Mouse (Mus musculus) liver, embryonic 16.5 days (tissue): ENCODE results near the gene Clip4. TPM values are rescaled to one million over a fixed set of nuclear protein-coding genes. Genes with fewer than 3 reads are reported as not detected.

ENCODE experiments used
- ATAC-seq: fragments of 200-750 bp; cut with Nextera tagmentation; 2 replicates; pipeline ENCODE4 v1.8.0; 2017; ENCODE audit warnings: low read depth, mild to moderate bottlenecking, moderate number of reproducible peaks, moderate library complexity
- H3K27ac ChIP-seq: fragments of 300-500 bp; sonication (generic); 2 replicates; pipeline ENCODE4 v1.5.1; 2014; ENCODE audit warnings: mild to moderate bottlenecking, low read length
- H3K27me3 ChIP-seq: fragments of 300-500 bp; sonication (generic); 2 replicates; pipeline ENCODE4 v1.6.1; 2014; ENCODE audit warnings: low read depth, low read length, mixed read lengths; ENCODE audit not compliant: control insufficient read depth, insufficient read depth
- H3K36me3 ChIP-seq: fragments of 300-500 bp; sonication (generic); 2 replicates; pipeline ENCODE4 v1.6.1; 2014; ENCODE audit warnings: mild to moderate bottlenecking; ENCODE audit not compliant: control insufficient read depth, insufficient read depth
- H3K4me1 ChIP-seq: fragments of 300-500 bp; sonication (generic); 2 replicates; pipeline ENCODE4 v1.6.1; 2014; ENCODE audit warnings: low read depth, low read length, mixed read lengths; ENCODE audit not compliant: control insufficient read depth
- H3K4me2 ChIP-seq: fragments of 300-500 bp; sonication (generic); 2 replicates; pipeline ENCODE4 v1.6.1; 2014; ENCODE audit warnings: low read depth, low read length, mixed read lengths
- H3K4me3 ChIP-seq: fragments of 300-500 bp; sonication (generic); 2 replicates; pipeline ENCODE4 v1.5.1; 2014; ENCODE audit warnings: low read depth, mild to moderate bottlenecking, low read length
- H3K9ac ChIP-seq: fragments of 300-500 bp; sonication (generic); 2 replicates; pipeline ENCODE4 v1.6.1; 2014; ENCODE audit warnings: low read depth, low read length
- H3K9me3 ChIP-seq: fragments of 300-500 bp; sonication (generic); replicated peaks from 2 replicates; pipeline ENCODE4 v1.6.1; 2016; ENCODE audit warnings: low read length; ENCODE audit not compliant: control insufficient read depth
- WGBS: fragments of 180-500 bp; shearing (Covaris S2); extraction: QIAGEN DNeasy Blood & Tissue Kit; methylation state at CpG from one replicate; pipeline ENCODE4 v1.1.7; 2014; ENCODE audit not compliant: insufficient replicate concordance; 5-methylcytosine and 5-hydroxymethylcytosine counted together
- polyA plus RNA-seq: library from polyadenylated mRNA; unstranded; fragments of >200 nt; fragmentation: Nextera tagmentation; extraction: Ambion mirVana; gene quantifications from 2 replicates; pipeline ENCODE4 v1.2.1, GENCODE M21; 2015

Gene Clip4
- polyA plus RNA-seq, 1 experiment from 2014 or later: 0.19 TPM

- no peaks in the 10 kb centered on the region for H3K27me3 ChIP-seq
- H3K9ac ChIP-seq: no peak overlapping the region
- H3K4me2 ChIP-seq: no peak overlapping the region
- WGBS: 59% methylated on average over 4 of the region's 4 CpGs
- no peak overlapping the region for H3K4me3 ChIP-seq
- H3K27ac ChIP-seq: no peak overlapping the region
- no peak for ATAC-seq
- H3K4me1 ChIP-seq: no peaks in the 10 kb centered on the region
- no peaks in the 10 kb centered on the region for H3K9me3 ChIP-seq
- no peaks in the 10 kb centered on the region for H3K36me3 ChIP-seq
Observed at GRCm38 (mm10) chr17:71862895-71863294, 94.6 kb downstream of the Clip4 start.

- Histone ChIP-seq H3K4me2 (no peak overlapping the region), H3K4me1 (no peaks in the 10 kb centered on the region), H3K4me3 (no peak overlapping the region), H3K27me3 (peaks cover 2% of the 10 kb centered on the region), H3K9ac (no peak overlapping the region), H3K36me3 (no peaks in the 10 kb centered on the region), H3K9me3 (no peaks in the 10 kb centered on the region), H3K27ac (no peak overlapping the region)
- 57% methylated on average over 8 of the region's 8 CpGs for WGBS
- no peak for ATAC-seq
Observed at GRCm38 (mm10) chr17:71864039-71864438, 95.8 kb downstream of the Clip4 start.

- Histone ChIP-seq H3K9me3 (no peaks in the 10 kb centered on the region), H3K4me3 (no peak overlapping the region), H3K4me2 (no peak overlapping the region), H3K4me1 (no peaks in the 10 kb centered on the region), H3K27me3 (peaks cover 11% of the 10 kb centered on the region), H3K9ac (no peak overlapping the region), H3K27ac (no peak overlapping the region), H3K36me3 (no peaks in the 10 kb centered on the region)
- 58% methylated on average over 5 of the region's 5 CpGs for WGBS
- ATAC-seq: no peak
Observed at GRCm38 (mm10) chr17:71865437-71865836, 97.2 kb downstream of the Clip4 start.

GRCm38 (mm10) chr17:71867892-71868291, 99.6 kb downstream of the Clip4 start:
- Histone ChIP-seq H3K4me1 (no peaks in the 10 kb centered on the region), H3K9me3 (no peaks in the 10 kb centered on the region), H3K27ac (no peak overlapping the region), H3K27me3 (peaks cover 11% of the 10 kb centered on the region), H3K36me3 (no peaks in the 10 kb centered on the region), H3K4me2 (no peak overlapping the region), H3K4me3 (no peak overlapping the region), H3K9ac (no peak overlapping the region)
- ATAC-seq: no peak
- 28% methylated on average over 2 of the region's 2 CpGs for WGBS

- H3K36me3 ChIP-seq: no peaks in the 10 kb centered on the region
- no peak overlapping the region for H3K4me3 ChIP-seq
- no peak for ATAC-seq
- 74% methylated on average over 12 of the region's 12 CpGs for WGBS
- H3K9ac ChIP-seq: no peak overlapping the region
- no peaks in the 10 kb centered on the region for H3K4me1 ChIP-seq
- H3K9me3 ChIP-seq: no peaks in the 10 kb centered on the region
- H3K4me2 ChIP-seq: no peak overlapping the region
- H3K27me3 ChIP-seq: peaks cover 11% of the 10 kb centered on the region
- H3K27ac ChIP-seq: no peak overlapping the region
Observed at GRCm38 (mm10) chr17:71868828-71869227, 100.6 kb downstream of the Clip4 start.

GRCm38 (mm10) chr17:71869372-71870231, 101.3 kb downstream of the Clip4 start:
- peak overlapping the region; percentile 12; the same call in 1 of the 2 replicates for H3K9ac ChIP-seq

GRCm38 (mm10) chr17:71870232-71870621, 102.0 kb downstream of the Clip4 start:
- Histone ChIP-seq H3K27me3 (peaks cover 11% of the 10 kb centered on the region), H3K4me2 (no peak overlapping the region), H3K9ac (no peak overlapping the region), H3K9me3 (no peaks in the 10 kb centered on the region), H3K36me3 (no peaks in the 10 kb centered on the region), H3K4me1 (no peaks in the 10 kb centered on the region), H3K4me3 (no peak overlapping the region), H3K27ac (no peak overlapping the region)
- WGBS: 72% methylated on average over 8 of the region's 8 CpGs
- no peak for ATAC-seq

More at GRCm38 (mm10) chr17:71869372-71870231, 101.3 kb downstream of the Clip4 start:
- Histone ChIP-seq H3K27ac (no peak overlapping the region), H3K4me2 (peak overlapping the region; percentile 59), H3K36me3 (no peaks in the 10 kb centered on the region), H3K4me1 (no peaks in the 10 kb centered on the region), H3K27me3 (peaks cover 11% of the 10 kb centered on the region), H3K9me3 (no peaks in the 10 kb centered on the region), H3K4me3 (peak overlapping the region; percentile 48)
- ATAC-seq: no peak
- 6% methylated on average over 60 of the region's 60 CpGs for WGBS

GRCm38 (mm10) chr17:71870641-71871040, 102.4 kb downstream of the Clip4 start:
- Histone ChIP-seq H3K27me3 (peaks cover 11% of the 10 kb centered on the region), H3K9me3 (no peaks in the 10 kb centered on the region), H3K4me2 (no peak overlapping the region), H3K4me3 (no peak overlapping the region), H3K4me1 (no peaks in the 10 kb centered on the region), H3K27ac (no peak overlapping the region), H3K9ac (no peak overlapping the region), H3K36me3 (no peaks in the 10 kb centered on the region)
- no peak for ATAC-seq
- WGBS: 52% methylated on average over 1 of the region's 1 CpGs

GRCm38 (mm10) chr17:71871981-71872380, 103.7 kb downstream of the Clip4 start:
- H3K4me2 ChIP-seq: no peak overlapping the region
- H3K27ac ChIP-seq: no peak overlapping the region
- H3K4me1 ChIP-seq: no peaks in the 10 kb centered on the region
- WGBS: 63% methylated on average over 7 of the region's 7 CpGs
- peaks cover 11% of the 10 kb centered on the region for H3K27me3 ChIP-seq
- H3K9ac ChIP-seq: no peak overlapping the region
- no peaks in the 10 kb centered on the region for H3K9me3 ChIP-seq
- H3K36me3 ChIP-seq: no peaks in the 10 kb centered on the region
- ATAC-seq: no peak
- no peak overlapping the region for H3K4me3 ChIP-seq
